Mouse (Mus musculus) embryonic facial prominence, embryonic 10.5 days (tissue): ENCODE results near the gene Plcb3. TPM values are rescaled to one million over a fixed set of nuclear protein-coding genes. Genes with fewer than 3 reads are reported as not detected.

Experiments
- DNase-seq: peaks from one replicate; pipeline ENCODE4 v3.0.0-alpha.2; 2017; ENCODE audit warnings: low spot score
- H3K27ac ChIP-seq: fragments of 300-500 bp; sonication (generic); replicated peaks from 2 replicates; pipeline ENCODE4 v1.5.1; 2016; ENCODE audit warnings: mild to moderate bottlenecking
- H3K27me3 ChIP-seq: fragments of 300-500 bp; sonication (generic); replicated peaks from 2 replicates; pipeline ENCODE4 v1.6.1; 2016; ENCODE audit warnings: low read depth, mild to moderate bottlenecking; ENCODE audit not compliant: poor library complexity, severe bottlenecking
- H3K36me3 ChIP-seq: fragments of 300-500 bp; sonication (generic); replicated peaks from 2 replicates; pipeline ENCODE4 v1.6.1; 2016; ENCODE audit warnings: mild to moderate bottlenecking, moderate library complexity
- H3K4me1 ChIP-seq: fragments of 300-500 bp; sonication (generic); 2 replicates; pipeline ENCODE4 v1.6.1; 2016
- H3K4me3 ChIP-seq: fragments of 300-500 bp; sonication (generic); 2 replicates; pipeline ENCODE4 v1.5.1; 2016; ENCODE audit warnings: mild to moderate bottlenecking, moderate library complexity
- H3K9me3 ChIP-seq: fragments of 300-500 bp; sonication (generic); 2 replicates; pipeline ENCODE4 v1.6.1; 2016; ENCODE audit warnings: mild to moderate bottlenecking
- WGBS: fragments of 180-500 bp; shearing (Covaris S2); methylation state at CpG from one replicate; pipeline ENCODE4 v1.1.7; 2016; 5-methylcytosine and 5-hydroxymethylcytosine counted together
- polyA plus RNA-seq: library from polyadenylated mRNA; unstranded; fragments of >200 nt; fragmentation: Nextera tagmentation; extraction: Ambion mirVana; gene quantifications from 2 replicates; pipeline ENCODE4 v1.2.1, GENCODE M21; 2016

Gene Plcb3
- polyA plus RNA-seq, 1 experiment from 2014 or later, result 37.0 TPM

- Histone ChIP-seq H3K9me3 (no peaks in the 10 kb centered on the region), H3K36me3 (peaks cover 48% of the 10 kb centered on the region), H3K4me1 (peaks cover 31% of the 10 kb centered on the region), H3K4me3 (peak overlapping the region; percentile 95), H3K27ac (peak overlapping the region; percentile 96), H3K27me3 (no peaks in the 10 kb centered on the region)
- DNase-seq, result no peak
- WGBS, result 81% methylated on average over 10 of the region's 10 CpGs
Observed at GRCm38 (mm10) chr19:6985951-6986708, 9.9 kb upstream of the Plcb3 start.

- H3K4me1 ChIP-seq, result peaks cover 37% of the 10 kb centered on the region
- H3K36me3 ChIP-seq, result peaks cover 48% of the 10 kb centered on the region
- H3K27ac ChIP-seq, result no peak overlapping the region
- DNase-seq, result no peak
- H3K4me3 ChIP-seq, result peak overlapping the region; percentile 30; the same call in 1 of the 2 replicates
- no peaks in the 10 kb centered on the region for H3K27me3 ChIP-seq
- H3K9me3 ChIP-seq, result no peaks in the 10 kb centered on the region
- WGBS, result 84% methylated on average over 19 of the region's 19 CpGs
Observed at GRCm38 (mm10) chr19:6985300-6985699, 9.0 kb upstream of the Plcb3 start.

GRCm38 (mm10) chr19:6983621-6984020 lies 7.4 kb upstream of the Plcb3 start:
- Histone ChIP-seq H3K4me3 (0 out of 2 replicates have a peak overlapping the region, but pooled peaks have one; percentile 5), H3K36me3 (peaks cover 50% of the 10 kb centered on the region), H3K27me3 (no peaks in the 10 kb centered on the region), H3K4me1 (peaks cover 48% of the 10 kb centered on the region), H3K9me3 (no peaks in the 10 kb centered on the region), H3K27ac (no peak overlapping the region)
- 82% methylated on average over 5 of the region's 5 CpGs for WGBS
- no peak for DNase-seq

GRCm38 (mm10) chr19:6981465-6981864 lies 5.2 kb upstream of the Plcb3 start:
- peaks cover 72% of the 10 kb centered on the region for H3K36me3 ChIP-seq
- no peaks in the 10 kb centered on the region for H3K9me3 ChIP-seq
- DNase-seq, result no peak
- peak overlapping the region; percentile 92 for H3K4me3 ChIP-seq
- peaks cover 50% of the 10 kb centered on the region for H3K4me1 ChIP-seq
- WGBS, result 92% methylated on average over 4 of the region's 4 CpGs
- no peak overlapping the region for H3K27ac ChIP-seq
- H3K27me3 ChIP-seq, result no peaks in the 10 kb centered on the region

GRCm38 (mm10) chr19:6980381-6981093 lies 4.3 kb upstream of the Plcb3 start, which contains the start of gene Fkbp2:
TSS of gene Fkbp2 (minus strand) at chr19:6980501.
- Histone ChIP-seq H3K4me1 (peaks cover 52% of the 10 kb centered on the region), H3K4me3 (peak within 1 kb of the TSS; percentile 92), H3K9me3 (no peaks in the 10 kb centered on the region), H3K36me3 (peaks cover 71% of the 10 kb centered on the region), H3K27ac (peak within 1 kb of the TSS; percentile 98), H3K27me3 (no peaks in the 10 kb centered on the region)
- 2% methylated on average over 38 of the region's 38 CpGs for WGBS
- peak; percentile 98 for DNase-seq

GRCm38 (mm10) chr19:6979486-6980380 lies 3.5 kb upstream of the Plcb3 start:
- Histone ChIP-seq H3K36me3 (peaks cover 63% of the 10 kb centered on the region), H3K27me3 (no peaks in the 10 kb centered on the region), H3K4me1 (peaks cover 52% of the 10 kb centered on the region), H3K4me3 (peak overlapping the region; percentile 92), H3K27ac (peak overlapping the region; percentile 98), H3K9me3 (no peaks in the 10 kb centered on the region)
- peak; percentile 100 for DNase-seq
- under 1% methylated on average over 59 of the region's 59 CpGs for WGBS

- 13% methylated on average over 11 of the region's 11 CpGs for WGBS
- Histone ChIP-seq H3K27me3 (no peaks in the 10 kb centered on the region), H3K9me3 (no peaks in the 10 kb centered on the region), H3K4me3 (peak overlapping the region; percentile 92), H3K27ac (peak overlapping the region; percentile 98), H3K36me3 (peaks cover 57% of the 10 kb centered on the region), H3K4me1 (peaks cover 53% of the 10 kb centered on the region)
- peak; percentile 37 for DNase-seq
Observed at GRCm38 (mm10) chr19:6979001-6979479, 2.8 kb upstream of the Plcb3 start.

- Histone ChIP-seq H3K36me3 (peaks cover 53% of the 10 kb centered on the region), H3K4me3 (peak overlapping the region; percentile 92), H3K9me3 (no peaks in the 10 kb centered on the region), H3K27me3 (no peaks in the 10 kb centered on the region), H3K27ac (0 out of 2 replicates have a peak overlapping the region, but pooled peaks have one; percentile 40), H3K4me1 (peaks cover 57% of the 10 kb centered on the region)
- WGBS, result 58% methylated on average over 3 of the region's 3 CpGs
- no peak for DNase-seq
Observed at GRCm38 (mm10) chr19:6978639-6978974, 2.3 kb upstream of the Plcb3 start.

GRCm38 (mm10) chr19:6977759-6978638 lies 1.7 kb upstream of the Plcb3 start:
- 90% methylated on average over 13 of the region's 13 CpGs for WGBS
- Histone ChIP-seq H3K4me1 (peaks cover 60% of the 10 kb centered on the region), H3K4me3 (peak overlapping the region; percentile 92), H3K27me3 (no peaks in the 10 kb centered on the region), H3K27ac (peak overlapping the region; percentile 40; the same call in 1 of the 2 replicates), H3K9me3 (no peaks in the 10 kb centered on the region), H3K36me3 (peaks cover 47% of the 10 kb centered on the region)
- DNase-seq, result no peak

GRCm38 (mm10) chr19:6974211-6975205 lies 1.8 kb downstream of the Plcb3 start, which contains the start of gene Ppp1r14b:
TSS of gene Ppp1r14b (plus strand) at chr19:6974968.
- peak within 1 kb of the TSS; percentile 95 for H3K27ac ChIP-seq
- peaks cover 33% of the 10 kb centered on the region for H3K36me3 ChIP-seq
- H3K4me1 ChIP-seq, result peaks cover 79% of the 10 kb centered on the region
- no peaks in the 10 kb centered on the region for H3K9me3 ChIP-seq
- DNase-seq, result peak; percentile 96
- peaks cover 4% of the 10 kb centered on the region for H3K27me3 ChIP-seq
- peak within 1 kb of the TSS; percentile 92 for H3K4me3 ChIP-seq
- under 1% methylated on average over 84 of the region's 84 CpGs for WGBS
